Mouse (Mus musculus) hindbrain, embryonic 13.5 days (tissue): ENCODE measurements at regions not wholly inside any gene's neighbourhood (a gene's known extent, or its start where the extent isn't known, plus 50 kb on each side); places are given as distances from the start of the nearest gene placed in this dataset.
A peak's percentile ranks its signal among the peaks of the same experiment; 100 is the strongest.

Source experiments
- ATAC-seq: fragments of 200-750 bp; cut with Nextera tagmentation; 2 replicates; pipeline ENCODE4 v1.8.0; 2017; ENCODE audit warnings: moderate TSS enrichment; ENCODE audit not compliant: low FRiP score
- H3K27ac ChIP-seq: fragments of 300-500 bp; sonication (generic); 2 replicates; pipeline ENCODE4 v1.5.1; 2015; ENCODE audit warnings: inconsistent platforms, mild to moderate bottlenecking, moderate library complexity
- H3K27me3 ChIP-seq: fragments of 300-500 bp; sonication (generic); 2 replicates; pipeline ENCODE4 v1.6.1; 2015; ENCODE audit warnings: mild to moderate bottlenecking, inconsistent platforms
- H3K36me3 ChIP-seq: fragments of 300-500 bp; sonication (generic); 2 replicates; pipeline ENCODE4 v1.6.1; 2015; ENCODE audit warnings: mild to moderate bottlenecking, inconsistent platforms
- H3K4me1 ChIP-seq: fragments of 300-500 bp; sonication (generic); replicated peaks from 2 replicates; pipeline ENCODE4 v1.6.1; 2015; ENCODE audit warnings: inconsistent platforms
- H3K4me2 ChIP-seq: fragments of 300-500 bp; sonication (generic); 2 replicates; pipeline ENCODE4 v1.6.1; 2015; ENCODE audit warnings: inconsistent platforms, mild to moderate bottlenecking, moderate library complexity
- H3K4me3 ChIP-seq: fragments of 300-500 bp; sonication (generic); 2 replicates; pipeline ENCODE4 v1.5.1; 2015; ENCODE audit warnings: mild to moderate bottlenecking, inconsistent platforms
- H3K9ac ChIP-seq: fragments of 300-500 bp; sonication (generic); 2 replicates; pipeline ENCODE4 v1.6.1; 2015; ENCODE audit warnings: mild to moderate bottlenecking, inconsistent platforms
- H3K9me3 ChIP-seq: fragments of 300-500 bp; sonication (generic); 2 replicates; pipeline ENCODE4 v1.6.1; 2016; ENCODE audit warnings: inconsistent platforms
- WGBS: fragments of 180-500 bp; shearing (Covaris S2); methylation state at CpG from one replicate; pipeline ENCODE4 v1.1.7; 2015; 5-methylcytosine and 5-hydroxymethylcytosine counted together

GRCm38 (mm10) chr8:126162748-126163371 is 135.5 kb upstream of the Slc35f3 start:
- Histone ChIP-seq H3K9ac (no peak overlapping the region), H3K36me3 (no peaks in the 10 kb centered on the region), H3K4me3 (no peak overlapping the region), H3K4me2 (no peak overlapping the region), H3K27ac (peak overlapping the region; percentile 72), H3K4me1 (peaks cover 51% of the 10 kb centered on the region), H3K9me3 (no peaks in the 10 kb centered on the region), H3K27me3 (no peaks in the 10 kb centered on the region)
- no peak for ATAC-seq
- 31% methylated on average over 11 of the region's 11 CpGs for WGBS

GRCm38 (mm10) chr8:126163954-126164353 is 134.4 kb upstream of the Slc35f3 start:
- peaks cover 51% of the 10 kb centered on the region for H3K4me1 ChIP-seq
- WGBS = 65% methylated on average over 5 of the region's 5 CpGs
- ATAC-seq = no peak

GRCm38 (mm10) chr8:126165486-126166095 is 132.8 kb upstream of the Slc35f3 start:
- ATAC-seq = peak; percentile 37; the same call in 1 of the 2 replicates
- H3K9ac ChIP-seq = no peak overlapping the region
- H3K27me3 ChIP-seq = no peaks in the 10 kb centered on the region
- H3K4me1 ChIP-seq = peaks cover 42% of the 10 kb centered on the region
- no peaks in the 10 kb centered on the region for H3K36me3 ChIP-seq
- H3K4me3 ChIP-seq = no peak overlapping the region
- no peaks in the 10 kb centered on the region for H3K9me3 ChIP-seq
- 69% methylated on average over 8 of the region's 8 CpGs for WGBS
- peak overlapping the region; percentile 80 for H3K27ac ChIP-seq
- H3K4me2 ChIP-seq = no peak overlapping the region

More at GRCm38 (mm10) chr8:126163954-126164353, 134.4 kb upstream of the Slc35f3 start:
- H3K9ac ChIP-seq = no peak overlapping the region
- H3K4me2 ChIP-seq = no peak overlapping the region
- no peak overlapping the region for H3K27ac ChIP-seq
- no peaks in the 10 kb centered on the region for H3K9me3 ChIP-seq
- no peak overlapping the region for H3K4me3 ChIP-seq
- H3K36me3 ChIP-seq = no peaks in the 10 kb centered on the region
- no peaks in the 10 kb centered on the region for H3K27me3 ChIP-seq

GRCm38 (mm10) chr8:126166394-126166793 is 132.0 kb upstream of the Slc35f3 start:
- peak overlapping the region; percentile 80 for H3K27ac ChIP-seq
- WGBS = 75% methylated on average over 7 of the region's 7 CpGs
- H3K4me1 ChIP-seq = peaks cover 38% of the 10 kb centered on the region
- H3K4me3 ChIP-seq = no peak overlapping the region
- no peak overlapping the region for H3K9ac ChIP-seq
- H3K4me2 ChIP-seq = no peak overlapping the region
- no peaks in the 10 kb centered on the region for H3K27me3 ChIP-seq
- H3K36me3 ChIP-seq = no peaks in the 10 kb centered on the region
- H3K9me3 ChIP-seq = no peaks in the 10 kb centered on the region
- no peak for ATAC-seq

GRCm38 (mm10) chr8:126174451-126174850 is 123.9 kb upstream of the Slc35f3 start:
- H3K36me3 ChIP-seq = no peaks in the 10 kb centered on the region
- no peak overlapping the region for H3K9ac ChIP-seq
- H3K9me3 ChIP-seq = no peaks in the 10 kb centered on the region
- no peak overlapping the region for H3K4me2 ChIP-seq
- 55% methylated on average over 7 of the region's 7 CpGs for WGBS
- no peak for ATAC-seq
- H3K27me3 ChIP-seq = no peaks in the 10 kb centered on the region
- peak overlapping the region; percentile 48; the same call in 1 of the 2 replicates for H3K27ac ChIP-seq
- peaks cover 12% of the 10 kb centered on the region for H3K4me1 ChIP-seq
- no peak overlapping the region for H3K4me3 ChIP-seq

GRCm38 (mm10) chr8:126176305-126176704 is 122.1 kb upstream of the Slc35f3 start:
- H3K4me2 ChIP-seq = no peak overlapping the region
- H3K4me1 ChIP-seq = peaks cover 12% of the 10 kb centered on the region
- no peak overlapping the region for H3K9ac ChIP-seq
- no peaks in the 10 kb centered on the region for H3K27me3 ChIP-seq
- no peak overlapping the region for H3K4me3 ChIP-seq
- 97% methylated on average over 7 of the region's 7 CpGs for WGBS
- no peaks in the 10 kb centered on the region for H3K36me3 ChIP-seq
- no peak overlapping the region for H3K27ac ChIP-seq
- ATAC-seq = no peak
- no peaks in the 10 kb centered on the region for H3K9me3 ChIP-seq

- no peak overlapping the region for H3K4me3 ChIP-seq
- 75% methylated on average over 10 of the region's 10 CpGs for WGBS
- no peak for ATAC-seq
Observed at GRCm38 (mm10) chr8:126177855-126178254, 120.5 kb upstream of the Slc35f3 start.

GRCm38 (mm10) chr8:126188741-126189285 is 109.5 kb upstream of the Slc35f3 start:
- no peak overlapping the region for H3K9ac ChIP-seq
- whole genome bisulfite sequencing = 48% methylated on average over 5 of the region's 5 CpGs
- H3K4me3 ChIP-seq = no peak overlapping the region
- H3K4me1 ChIP-seq = no peaks in the 10 kb centered on the region
- no peaks in the 10 kb centered on the region for H3K36me3 ChIP-seq
- no peak overlapping the region for H3K27ac ChIP-seq
- ATAC-seq = no peak
- no peaks in the 10 kb centered on the region for H3K27me3 ChIP-seq
- no peaks in the 10 kb centered on the region for H3K9me3 ChIP-seq
- H3K4me2 ChIP-seq = no peak overlapping the region

More at GRCm38 (mm10) chr8:126177855-126178254, 120.5 kb upstream of the Slc35f3 start:
- H3K4me1 ChIP-seq = peaks cover 12% of the 10 kb centered on the region
- no peaks in the 10 kb centered on the region for H3K36me3 ChIP-seq
- H3K27me3 ChIP-seq = no peaks in the 10 kb centered on the region
- no peak overlapping the region for H3K27ac ChIP-seq
- H3K4me2 ChIP-seq = no peak overlapping the region
- no peak overlapping the region for H3K9ac ChIP-seq
- H3K9me3 ChIP-seq = no peaks in the 10 kb centered on the region

GRCm38 (mm10) chr8:126195616-126196015 is 102.7 kb upstream of the Slc35f3 start:
- no peaks in the 10 kb centered on the region for H3K36me3 ChIP-seq
- no peaks in the 10 kb centered on the region for H3K9me3 ChIP-seq
- no peak overlapping the region for H3K27ac ChIP-seq
- H3K27me3 ChIP-seq = no peaks in the 10 kb centered on the region
- WGBS = 87% methylated on average over 2 of the region's 2 CpGs
- ATAC-seq = no peak
- no peak overlapping the region for H3K9ac ChIP-seq
- H3K4me1 ChIP-seq = peaks cover 5% of the 10 kb centered on the region
- no peak overlapping the region for H3K4me3 ChIP-seq
- H3K4me2 ChIP-seq = no peak overlapping the region

- Histone ChIP-seq H3K4me3 (no peak overlapping the region), H3K36me3 (no peaks in the 10 kb centered on the region), H3K4me1 (no peaks in the 10 kb centered on the region), H3K27ac (no peak overlapping the region), H3K9ac (no peak overlapping the region), H3K27me3 (no peaks in the 10 kb centered on the region), H3K9me3 (0 out of 2 replicates have a peak, but pooled peaks cover 3% of the 10 kb centered on the region), H3K4me2 (no peak overlapping the region)
- 90% methylated on average over 8 of the region's 8 CpGs for WGBS
- no peak for ATAC-seq
Observed at GRCm38 (mm10) chr8:126210561-126210960, 87.8 kb upstream of the Slc35f3 start.

GRCm38 (mm10) chr8:126212802-126213201 is 85.6 kb upstream of the Slc35f3 start:
- Histone ChIP-seq H3K4me3 (no peak overlapping the region), H3K27ac (no peak overlapping the region), H3K27me3 (no peaks in the 10 kb centered on the region), H3K4me1 (no peaks in the 10 kb centered on the region), H3K4me2 (no peak overlapping the region), H3K9me3 (0 out of 2 replicates have a peak, but pooled peaks cover 3% of the 10 kb centered on the region), H3K9ac (no peak overlapping the region), H3K36me3 (no peaks in the 10 kb centered on the region)
- WGBS = 91% methylated on average over 5 of the region's 5 CpGs
- ATAC-seq = no peak

GRCm38 (mm10) chr8:126214571-126214970 is 83.8 kb upstream of the Slc35f3 start:
- Histone ChIP-seq H3K4me1 (no peaks in the 10 kb centered on the region), H3K9me3 (0 out of 2 replicates have a peak, but pooled peaks cover 3% of the 10 kb centered on the region), H3K36me3 (no peaks in the 10 kb centered on the region), H3K27ac (no peak overlapping the region), H3K4me3 (no peak overlapping the region), H3K4me2 (no peak overlapping the region), H3K27me3 (no peaks in the 10 kb centered on the region), H3K9ac (no peak overlapping the region)
- WGBS = 14% methylated on average over 1 of the region's 1 CpGs
- no peak for ATAC-seq
